Mouse (Mus musculus) yolk sac, embryonic 10.5 days (tissue): Measurements from ENCODE around the gene Cops7a.
A peak's percentile ranks its signal among the peaks of the same experiment; 100 is the strongest.

Experiments used
- DNase-seq: peaks from one replicate; pipeline ENCODE4 v3.0.0-alpha.2; 2017; ENCODE audit warnings: low spot score

Gene Cops7a

GRCm38 (mm10) chr6:124958127-124958526, 7.2 kb downstream of the Cops7a start:
- DNase-seq: no peak

- DNase-seq: no peak
Measured at GRCm38 (mm10) chr6:124955212-124955611, 10.1 kb downstream of the Cops7a start.

- DNase-seq: no peak
Measured at GRCm38 (mm10) chr6:124953991-124954715, 11.2 kb downstream of the Cops7a start.

- no peak for DNase-seq
Measured at GRCm38 (mm10) chr6:124943526-124943925, 21.8 kb downstream of the Cops7a start.

- DNase-seq: no peak
Measured at GRCm38 (mm10) chr6:124941679-124942078, 23.7 kb downstream of the Cops7a start.

GRCm38 (mm10) chr6:124938554-124938953, 26.8 kb downstream of the Cops7a start:
- no peak for DNase-seq

- no peak for DNase-seq
Measured at GRCm38 (mm10) chr6:124937493-124937892, 27.8 kb downstream of the Cops7a start.

- no peak for DNase-seq
Measured at GRCm38 (mm10) chr6:124936681-124937080, 28.7 kb downstream of the Cops7a start.

GRCm38 (mm10) chr6:124934670-124935069, 30.7 kb downstream of the Cops7a start:
- DNase-seq: no peak

- DNase-seq: no peak
Measured at GRCm38 (mm10) chr6:124933127-124933526, 32.2 kb downstream of the Cops7a start.

GRCm38 (mm10) chr6:124932314-124932695, 33.0 kb downstream of the Cops7a start:
- no peak for DNase-seq

GRCm38 (mm10) chr6:124931525-124932313, 33.6 kb downstream of the Cops7a start:
- no peak for DNase-seq

GRCm38 (mm10) chr6:124930754-124931524, 34.4 kb downstream of the Cops7a start, which contains the start of gene Mlf2:
Mlf2 (plus strand) TSS chr6:124931386.
- peak; percentile 99 for DNase-seq

GRCm38 (mm10) chr6:124930231-124930630, 35.1 kb downstream of the Cops7a start:
- DNase-seq: no peak

GRCm38 (mm10) chr6:124925941-124926340, 39.4 kb downstream of the Cops7a start:
- no peak for DNase-seq

- DNase-seq: no peak
Measured at GRCm38 (mm10) chr6:124925173-124925793, 40.1 kb downstream of the Cops7a start.

- no peak for DNase-seq
Measured at GRCm38 (mm10) chr6:124921539-124921938, 43.8 kb downstream of the Cops7a start.

GRCm38 (mm10) chr6:124920318-124921085, 44.8 kb downstream of the Cops7a start:
- no peak for DNase-seq

- peak; percentile 98 for DNase-seq
Measured at GRCm38 (mm10) chr6:124919695-124920317, 45.5 kb downstream of the Cops7a start, which contains the start of gene Ptms. Ptms (minus strand) TSS chr6:124920103.

GRCm38 (mm10) chr6:124918890-124919627, 46.3 kb downstream of the Cops7a start:
- DNase-seq: no peak
